Mouse (Mus musculus): ENCODE measurements around the gene Fbxl17. TPM values are rescaled to one million over a fixed set of nuclear protein-coding genes. Genes with fewer than 3 reads are reported as not detected.
A peak's percentile ranks its signal among the peaks of the same experiment; 100 is the strongest.

Fbxl17 gene
- polyA plus RNA-seq, 1 experiment from 2014 or later = 3.1 TPM

DNA sequence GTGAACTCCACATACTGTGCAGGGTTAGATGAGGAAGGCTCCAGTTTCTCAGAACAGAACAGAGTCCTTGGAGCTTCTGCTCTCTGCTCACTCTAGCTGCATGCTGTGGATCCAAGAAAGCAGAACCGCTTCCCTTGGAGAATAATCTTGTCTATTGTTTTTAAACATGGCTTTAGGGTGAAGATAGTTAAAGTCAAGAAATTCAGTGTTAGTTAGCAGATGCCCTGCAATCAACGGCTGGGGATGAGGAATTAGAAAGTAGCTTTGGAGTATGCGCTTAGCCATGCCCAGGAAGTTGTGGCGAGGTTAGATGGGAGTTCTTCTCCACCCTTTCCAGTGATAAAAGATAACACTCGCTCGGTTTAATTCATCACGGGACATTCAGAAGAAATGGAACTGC is 306.6 kb downstream of the Fbxl17 start:
- 13% methylated on average over 7 of the region's 7 CpGs for WGBS (ENCODE audit: insufficient replicate concordance)
- peaks cover 29% of the 10 kb centered on the region for H3K4me1 ChIP-seq
- peak; percentile 84 for ATAC-seq
- H3K9me3 ChIP-seq (replicated peaks) = no peaks in the 10 kb centered on the region
- peak overlapping the region; percentile 52 for H3K27ac ChIP-seq
- no peaks in the 10 kb centered on the region for H3K36me3 ChIP-seq
- peak overlapping the region; percentile 12; the same call in 1 of the 2 replicates for H3K4me3 ChIP-seq
- H3K4me2 ChIP-seq = peak overlapping the region; percentile 50
- peak overlapping the region; percentile 19; the same call in 1 of the 2 replicates for H3K9ac ChIP-seq
- H3K27me3 ChIP-seq (replicated peaks) = no peaks in the 10 kb centered on the region

GRCm38 (mm10) chr17:63191345-63191744 is 308.5 kb downstream of the Fbxl17 start:
- Histone ChIP-seq H3K36me3 (no peaks in the 10 kb centered on the region), H3K27ac (no peak overlapping the region), H3K4me3 (no peak overlapping the region), H3K4me1 (peaks cover 31% of the 10 kb centered on the region), H3K9ac (no peak overlapping the region), H3K9me3 (replicated peaks) (no peaks in the 10 kb centered on the region), H3K27me3 (replicated peaks) (no peaks in the 10 kb centered on the region), H3K4me2 (no peak overlapping the region)
- ATAC-seq = no peak
- WGBS (ENCODE audit: insufficient replicate concordance) = 72% methylated on average over 8 of the region's 8 CpGs

- Histone ChIP-seq H3K9me3 (replicated peaks) (no peaks in the 10 kb centered on the region), H3K27ac (no peak overlapping the region), H3K36me3 (no peaks in the 10 kb centered on the region), H3K4me2 (no peak overlapping the region), H3K4me1 (peaks cover 30% of the 10 kb centered on the region), H3K4me3 (no peak overlapping the region), H3K9ac (no peak overlapping the region), H3K27me3 (replicated peaks) (no peaks in the 10 kb centered on the region)
- WGBS (ENCODE audit: insufficient replicate concordance) = 55% methylated on average over 8 of the region's 8 CpGs
- no peak for ATAC-seq
Observed at GRCm38 (mm10) chr17:63189274-63189673, 310.5 kb downstream of the Fbxl17 start.

- no peak for ATAC-seq
- Histone ChIP-seq H3K4me3 (no peak overlapping the region), H3K27me3 (replicated peaks) (no peaks in the 10 kb centered on the region), H3K9ac (no peak overlapping the region), H3K9me3 (replicated peaks) (no peaks in the 10 kb centered on the region), H3K4me2 (no peak overlapping the region), H3K36me3 (no peaks in the 10 kb centered on the region), H3K27ac (no peak overlapping the region), H3K4me1 (peaks cover 13% of the 10 kb centered on the region; the same call in 1 of the 2 replicates)
- 76% methylated on average over 9 of the region's 9 CpGs for WGBS (ENCODE audit: insufficient replicate concordance)
Observed at GRCm38 (mm10) chr17:63185531-63185930, 314.3 kb downstream of the Fbxl17 start.

DNA sequence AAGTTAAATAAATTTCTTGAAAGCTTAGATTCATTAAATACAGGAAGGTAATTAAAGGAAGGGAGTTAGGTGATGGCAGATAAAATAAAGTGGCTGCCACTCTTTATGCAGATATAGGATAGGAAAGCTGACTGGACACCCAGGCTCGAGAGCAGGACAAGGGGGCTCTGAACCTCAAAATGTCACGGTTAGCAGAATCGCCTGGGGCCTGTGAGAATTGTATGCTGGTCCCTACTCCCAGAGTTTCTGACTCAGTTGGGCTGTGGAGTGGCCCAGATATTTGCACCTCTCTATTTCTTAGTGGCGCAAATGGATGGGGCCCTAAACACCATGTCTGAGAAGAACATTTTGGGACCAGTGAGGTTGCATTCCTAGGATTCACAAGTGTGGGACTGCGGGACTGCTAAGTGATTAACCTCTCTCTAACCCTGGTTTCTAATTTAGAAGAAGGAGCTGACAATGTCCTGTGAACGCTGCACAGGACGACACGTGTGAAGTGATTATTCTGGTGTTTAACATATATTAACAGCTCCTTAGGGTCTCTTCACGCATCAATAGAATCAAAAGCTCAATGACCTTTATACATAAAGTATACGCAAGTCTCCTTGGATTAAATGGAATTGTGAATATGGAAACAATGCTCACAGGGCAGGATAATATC is 314.8 kb downstream of the Fbxl17 start:
- Histone ChIP-seq H3K27ac (no peak overlapping the region), H3K9me3 (replicated peaks) (no peaks in the 10 kb centered on the region), H3K4me2 (no peak overlapping the region), H3K36me3 (no peaks in the 10 kb centered on the region), H3K4me3 (no peak overlapping the region), H3K4me1 (peaks cover 15% of the 10 kb centered on the region; the same call in 1 of the 2 replicates), H3K9ac (no peak overlapping the region), H3K27me3 (replicated peaks) (no peaks in the 10 kb centered on the region)
- WGBS (ENCODE audit: insufficient replicate concordance) = 76% methylated on average over 10 of the region's 10 CpGs
- ATAC-seq = no peak

DNA sequence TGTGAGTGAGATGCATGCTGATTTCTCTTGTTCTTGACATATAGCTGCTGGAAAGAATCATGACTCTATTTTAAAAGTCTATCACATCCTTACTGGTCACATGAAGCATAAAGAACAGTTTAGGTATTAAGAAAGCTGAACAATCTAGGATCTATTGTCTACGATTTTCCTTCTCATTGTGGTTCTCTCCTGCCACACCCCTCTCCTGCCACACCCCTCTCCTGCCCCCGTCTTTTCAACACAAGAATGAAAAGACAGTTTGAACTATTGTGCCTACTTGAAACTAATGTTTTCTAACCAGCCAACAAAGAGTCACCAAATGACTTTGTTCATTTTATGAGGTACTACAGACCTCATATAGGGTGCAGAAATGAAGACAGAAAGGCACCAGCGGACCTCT is 316.4 kb downstream of the Fbxl17 start:
- H3K27ac ChIP-seq = no peak overlapping the region
- H3K4me2 ChIP-seq = no peak overlapping the region
- no peaks in the 10 kb centered on the region for H3K27me3 ChIP-seq (replicated peaks)
- 0 out of 2 replicates have a peak, but pooled peaks cover 7% of the 10 kb centered on the region for H3K4me1 ChIP-seq
- ATAC-seq = no peak
- no peak overlapping the region for H3K4me3 ChIP-seq
- no peak overlapping the region for H3K9ac ChIP-seq
- H3K9me3 ChIP-seq (replicated peaks) = no peaks in the 10 kb centered on the region
- WGBS (ENCODE audit: insufficient replicate concordance) = 56% methylated on average over 3 of the region's 3 CpGs
- no peaks in the 10 kb centered on the region for H3K36me3 ChIP-seq

GRCm38 (mm10) chr17:63181661-63182060 is 318.2 kb downstream of the Fbxl17 start:
- ATAC-seq = no peak
- Histone ChIP-seq H3K27ac (no peak overlapping the region), H3K4me2 (no peak overlapping the region), H3K36me3 (no peaks in the 10 kb centered on the region), H3K9me3 (replicated peaks) (no peaks in the 10 kb centered on the region), H3K4me1 (0 out of 2 replicates have a peak, but pooled peaks cover 7% of the 10 kb centered on the region), H3K27me3 (replicated peaks) (no peaks in the 10 kb centered on the region), H3K4me3 (no peak overlapping the region), H3K9ac (no peak overlapping the region)
- WGBS (ENCODE audit: insufficient replicate concordance) = 82% methylated on average over 5 of the region's 5 CpGs

GRCm38 (mm10) chr17:63180042-63180441 is 319.8 kb downstream of the Fbxl17 start:
- Histone ChIP-seq H3K27ac (no peak overlapping the region), H3K9ac (no peak overlapping the region), H3K4me3 (no peak overlapping the region), H3K4me2 (no peak overlapping the region), H3K4me1 (0 out of 2 replicates have a peak, but pooled peaks cover 3% of the 10 kb centered on the region), H3K36me3 (no peaks in the 10 kb centered on the region), H3K27me3 (replicated peaks) (no peaks in the 10 kb centered on the region), H3K9me3 (replicated peaks) (no peaks in the 10 kb centered on the region)
- WGBS (ENCODE audit: insufficient replicate concordance) = 53% methylated on average over 3 of the region's 3 CpGs
- ATAC-seq = no peak

DNA sequence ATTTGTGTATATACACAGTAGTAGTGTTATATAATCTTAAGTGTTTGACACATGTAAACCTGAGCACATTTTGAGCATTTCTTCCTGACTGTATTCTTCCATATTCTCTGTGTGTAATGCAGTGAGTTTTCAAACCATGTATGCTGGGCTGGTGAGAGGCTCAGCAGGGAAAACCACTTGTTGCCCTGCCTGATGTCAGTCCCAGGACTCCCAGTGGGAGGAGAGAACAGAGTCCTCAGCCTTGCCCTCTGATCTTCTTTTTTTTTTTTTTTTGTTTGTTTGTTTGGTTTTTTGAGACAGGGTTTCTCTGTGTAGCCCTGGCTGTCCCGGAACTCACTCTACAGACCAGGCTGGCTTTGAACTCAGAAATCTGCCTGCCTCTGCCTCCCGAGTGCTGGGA is 321.5 kb downstream of the Fbxl17 start:
- ATAC-seq = no peak
- no peak overlapping the region for H3K27ac ChIP-seq
- WGBS (ENCODE audit: insufficient replicate concordance) = 87% methylated on average over 2 of the region's 2 CpGs
- no peaks in the 10 kb centered on the region for H3K9me3 ChIP-seq (replicated peaks)
- H3K4me2 ChIP-seq = no peak overlapping the region
- H3K9ac ChIP-seq = no peak overlapping the region
- no peak overlapping the region for H3K4me3 ChIP-seq
- 0 out of 2 replicates have a peak, but pooled peaks cover 3% of the 10 kb centered on the region for H3K4me1 ChIP-seq
- H3K27me3 ChIP-seq (replicated peaks) = no peaks in the 10 kb centered on the region
- H3K36me3 ChIP-seq = no peaks in the 10 kb centered on the region

DNA sequence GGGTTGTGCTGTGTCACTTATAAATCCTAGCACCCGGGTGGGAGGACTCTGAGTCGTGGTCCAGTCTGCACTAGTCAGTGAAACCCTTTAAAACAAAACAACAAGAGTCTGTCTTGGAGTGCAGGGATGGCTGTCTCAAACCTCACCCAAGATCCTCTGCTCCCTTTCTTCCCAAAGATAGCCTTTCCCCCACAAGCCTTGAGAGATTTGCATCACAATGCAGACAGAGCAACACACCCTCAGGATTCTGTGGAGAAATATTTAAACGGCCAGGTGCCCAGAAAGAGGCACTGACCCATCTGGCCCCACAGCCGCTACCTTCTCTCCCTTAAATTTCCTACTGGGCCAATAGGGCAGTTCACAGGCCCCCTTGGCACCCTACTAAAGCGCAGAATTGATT is 323.4 kb downstream of the Fbxl17 start:
- Histone ChIP-seq H3K4me1 (0 out of 2 replicates have a peak, but pooled peaks cover 3% of the 10 kb centered on the region), H3K4me3 (no peak overlapping the region), H3K9me3 (replicated peaks) (no peaks in the 10 kb centered on the region), H3K4me2 (no peak overlapping the region), H3K36me3 (no peaks in the 10 kb centered on the region), H3K27me3 (replicated peaks) (no peaks in the 10 kb centered on the region), H3K9ac (no peak overlapping the region), H3K27ac (no peak overlapping the region)
- no peak for ATAC-seq
- 79% methylated on average over 5 of the region's 5 CpGs for WGBS (ENCODE audit: insufficient replicate concordance)

GRCm38 (mm10) chr17:63172697-63173096 is 327.1 kb downstream of the Fbxl17 start:
- Histone ChIP-seq H3K4me2 (no peak overlapping the region), H3K9me3 (replicated peaks) (no peaks in the 10 kb centered on the region), H3K36me3 (no peaks in the 10 kb centered on the region), H3K27me3 (replicated peaks) (no peaks in the 10 kb centered on the region), H3K9ac (no peak overlapping the region), H3K4me3 (no peak overlapping the region), H3K4me1 (no peaks in the 10 kb centered on the region), H3K27ac (no peak overlapping the region)
- 55% methylated on average over 1 of the region's 1 CpGs for WGBS (ENCODE audit: insufficient replicate concordance)
- no peak for ATAC-seq

DNA sequence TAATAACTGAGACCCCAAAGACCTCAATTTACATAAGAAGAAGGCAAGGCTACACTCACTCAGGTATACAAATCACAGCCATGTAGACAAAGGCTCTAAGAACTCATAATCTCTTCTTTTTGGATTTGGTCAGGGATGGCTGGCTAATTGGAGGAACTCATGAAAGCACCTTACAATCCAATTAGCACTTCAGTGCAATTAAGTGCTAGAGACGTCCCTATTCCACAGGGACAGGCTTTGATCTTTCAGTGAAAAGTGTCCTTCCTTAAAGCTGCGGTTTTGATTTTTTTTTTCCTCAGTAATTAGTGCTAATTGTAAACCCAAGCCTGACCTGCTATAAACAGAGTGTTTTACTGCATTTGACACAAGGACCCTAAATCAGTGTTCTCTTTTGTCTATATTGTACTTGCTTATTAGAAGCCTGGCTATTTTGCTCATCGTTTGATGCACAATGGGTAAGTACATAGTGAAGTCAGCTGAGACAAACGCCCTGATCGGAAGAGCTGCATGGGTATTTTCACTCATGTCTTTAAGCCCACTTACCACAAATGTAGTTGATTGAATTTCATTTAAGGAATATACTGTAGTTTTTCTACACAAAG is 327.8 kb downstream of the Fbxl17 start:
- H3K4me1 ChIP-seq = no peaks in the 10 kb centered on the region
- H3K27me3 ChIP-seq (replicated peaks) = no peaks in the 10 kb centered on the region
- 63% methylated on average over 5 of the region's 5 CpGs for WGBS (ENCODE audit: insufficient replicate concordance)
- H3K36me3 ChIP-seq = no peaks in the 10 kb centered on the region
- H3K9me3 ChIP-seq (replicated peaks) = no peaks in the 10 kb centered on the region
- H3K27ac ChIP-seq = no peak overlapping the region
- no peak for ATAC-seq
- no peak overlapping the region for H3K4me3 ChIP-seq
- H3K4me2 ChIP-seq = no peak overlapping the region
- no peak overlapping the region for H3K9ac ChIP-seq
